Mouse (Mus musculus): Measurements from ENCODE around the gene Rrh.

- TF ChIP-seq GATA1 (IDR thresholded peaks at IDR 0.05; ENCODE audit: borderline replicate concordance, low read length) (no peak), FLI1 (IDR thresholded peaks at IDR 0.05; ENCODE audit: low read length) (no peak)
Measured at GRCm38 (mm10) chr3:129863698-129864097, 41.3 kb upstream of the Rrh start.

Measured in megakaryocyte, embryonic 14.5 days (primary cell).